Mouse (Mus musculus) ovary, adult 10 weeks (tissue): ENCODE measurements around the gene Rnf144a. TPM values are rescaled to one million over a fixed set of nuclear protein-coding genes. Genes with fewer than 3 reads are reported as not detected.

Experiments used
- polyA plus RNA-seq: library from polyadenylated mRNA; stranded (reverse); fragments of 350-450 nt; fragmentation: Illumina TruSeq; extraction: RNeasy Lipid Tissue Mini Kit (QIAGEN cat#74804); gene quantifications from one replicate; pipeline ENCODE4 v1.2.3, GENCODE M21; 2014

Rnf144a gene
- 86.4 TPM for polyA plus RNA-seq

DNA sequence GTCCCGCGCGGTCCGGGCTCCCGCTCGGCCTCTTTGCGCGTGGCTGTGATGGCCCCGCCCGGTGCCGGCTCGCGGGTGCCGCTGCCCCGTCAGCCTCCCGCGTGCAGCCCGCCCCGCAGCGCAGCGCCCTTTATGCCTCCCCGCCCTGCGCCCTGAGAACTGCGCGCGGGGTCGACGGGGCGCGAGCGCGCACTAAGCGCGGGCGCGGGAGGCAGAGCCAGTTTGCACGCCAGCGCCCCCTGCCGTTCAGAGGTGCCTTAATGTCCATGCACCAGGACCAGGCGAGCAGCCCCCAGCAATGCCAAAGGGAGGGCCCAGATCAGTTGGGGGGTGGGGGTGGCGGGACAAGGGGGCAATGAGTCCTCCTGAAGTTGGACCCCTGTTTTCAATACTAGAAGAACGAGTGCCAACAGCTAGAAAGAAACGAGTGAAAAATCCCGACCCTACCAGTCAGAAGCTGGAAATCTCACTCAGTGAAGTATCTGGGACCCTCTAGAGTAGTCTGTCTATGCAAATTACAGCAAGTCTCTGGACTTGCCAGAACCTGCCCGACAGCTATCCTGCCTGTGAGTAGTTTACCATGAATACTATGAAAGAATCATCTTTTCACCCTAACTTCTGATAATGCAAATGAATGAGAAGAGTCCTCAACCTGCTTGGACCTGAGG lies at the start of gene Rnf144a:
Gene Rnf144a (minus strand): TSS at position 151 of the 668 bp plus-strand sequence.

GRCm38 (mm10) chr12:26456028-26456698 lies 41.1 kb upstream of the Rnf144a start, which contains the start of gene Rsad2:
Rsad2 (minus strand) TSS chr12:26456452.

Other genes with a start within 250 kb of the Rnf144a start
- gene Rsad2, start 41.2 kb upstream of the Rnf144a start, polyA plus RNA-seq: 6.8 TPM
- 16.8 TPM for gene Cmpk2, start 54.0 kb upstream of the Rnf144a start, polyA plus RNA-seq